Mouse (Mus musculus): ENCODE results near the gene Vnn1. TPM values are rescaled to one million over a fixed set of nuclear protein-coding genes. Genes with fewer than 3 reads are reported as not detected.

Gene Vnn1
- 0.92 and 1.1 TPM in 2 replicates for polyA plus RNA-seq (2015; fragmentation: Nextera tagmentation; extraction: Ambion mirVana)

GRCm38 (mm10) chr10:23894601-23895349 is at the start of gene Vnn1:
TSS of gene Vnn1 (plus strand) at chr10:23894688.
- ATAC-seq (ENCODE audit: low read depth), result no peak
- no peaks in the 10 kb centered on the region for H3K27me3 ChIP-seq
- H3K9ac ChIP-seq, result no peak within 1 kb of the TSS
- no peaks in the 10 kb centered on the region for H3K36me3 ChIP-seq
- H3K27ac ChIP-seq, result no peak within 1 kb of the TSS
- H3K9me3 ChIP-seq (replicated peaks), result no peaks in the 10 kb centered on the region
- peak within 1 kb of the TSS; percentile 49 for H3K4me2 ChIP-seq
- no peaks in the 10 kb centered on the region for H3K4me1 ChIP-seq (replicated peaks)
- no peak for DNase-seq
- peak within 1 kb of the TSS; percentile 13; the same call in 1 of the 2 replicates for H3K4me3 ChIP-seq (replicated peaks)
- 28% methylated on average over 21 of the region's 21 CpGs for WGBS (ENCODE audit: insufficient replicate concordance)

- Histone ChIP-seq H3K4me2 (no peak within 1 kb of the TSS), H3K4me1 (replicated peaks) (no peaks in the 10 kb centered on the region), H3K27me3 (no peaks in the 10 kb centered on the region), H3K4me3 (replicated peaks) (no peak within 1 kb of the TSS), H3K27ac (no peak within 1 kb of the TSS), H3K9me3 (replicated peaks) (no peaks in the 10 kb centered on the region), H3K36me3 (no peaks in the 10 kb centered on the region), H3K9ac (no peak within 1 kb of the TSS)
- no peak for DNase-seq
- 56% methylated on average over 4 of the region's 4 CpGs for WGBS (ENCODE audit: insufficient replicate concordance)
- no peak for ATAC-seq (ENCODE audit: low read depth)
Observed at GRCm38 (mm10) chr10:23851228-23851912, 43.1 kb upstream of the Vnn1 start, which contains the start of gene Vnn3. TSS of gene Vnn3 (plus strand) at chr10:23851462.

GRCm38 (mm10) chr10:23852096-23852495 is 42.4 kb upstream of the Vnn1 start:
- Histone ChIP-seq H3K4me3 (replicated peaks) (no peak overlapping the region), H3K4me2 (no peak overlapping the region), H3K27me3 (no peaks in the 10 kb centered on the region), H3K4me1 (replicated peaks) (no peaks in the 10 kb centered on the region), H3K9me3 (replicated peaks) (no peaks in the 10 kb centered on the region), H3K27ac (no peak overlapping the region), H3K9ac (no peak overlapping the region), H3K36me3 (no peaks in the 10 kb centered on the region)
- WGBS (ENCODE audit: insufficient replicate concordance), result 44% methylated on average over 2 of the region's 2 CpGs
- DNase-seq (no peak), ATAC-seq (ENCODE audit: low read depth) (no peak)

- H3K4me1 ChIP-seq (replicated peaks), result no peaks in the 10 kb centered on the region
- DNase-seq (no peak), ATAC-seq (ENCODE audit: low read depth) (no peak)
- peaks cover 10% of the 10 kb centered on the region; the same call in 1 of the 2 replicates for H3K9me3 ChIP-seq (replicated peaks)
- no peak overlapping the region for H3K27ac ChIP-seq
- no peak overlapping the region for H3K9ac ChIP-seq
- H3K4me3 ChIP-seq (replicated peaks), result no peak overlapping the region
- no peaks in the 10 kb centered on the region for H3K27me3 ChIP-seq
- 55% methylated on average over 9 of the region's 9 CpGs for WGBS (ENCODE audit: insufficient replicate concordance)
- H3K36me3 ChIP-seq, result no peaks in the 10 kb centered on the region
- no peak overlapping the region for H3K4me2 ChIP-seq
Observed at GRCm38 (mm10) chr10:23864362-23865312, 29.9 kb upstream of the Vnn1 start.

- no peak for DNase-seq
- no peaks in the 10 kb centered on the region for H3K9me3 ChIP-seq (replicated peaks)
- no peaks in the 10 kb centered on the region for H3K27me3 ChIP-seq
- H3K4me2 ChIP-seq, result no peak overlapping the region
- 69% methylated on average over 6 of the region's 6 CpGs for WGBS (ENCODE audit: insufficient replicate concordance)
- H3K4me3 ChIP-seq (replicated peaks), result no peak overlapping the region
- no peaks in the 10 kb centered on the region for H3K4me1 ChIP-seq (replicated peaks)
- H3K27ac ChIP-seq, result no peak overlapping the region
- no peak overlapping the region for H3K9ac ChIP-seq
- no peaks in the 10 kb centered on the region for H3K36me3 ChIP-seq
- no peak for ATAC-seq (ENCODE audit: low read depth)
Observed at GRCm38 (mm10) chr10:23880695-23881094, 13.8 kb upstream of the Vnn1 start.

- ATAC-seq (ENCODE audit: low read depth) (no peak), DNase-seq (no peak)
- H3K36me3 ChIP-seq, result no peaks in the 10 kb centered on the region
- no peak overlapping the region for H3K4me2 ChIP-seq
- H3K27ac ChIP-seq, result no peak overlapping the region
- H3K9me3 ChIP-seq (replicated peaks), result no peaks in the 10 kb centered on the region
- H3K9ac ChIP-seq, result no peak overlapping the region
- no peaks in the 10 kb centered on the region for H3K4me1 ChIP-seq (replicated peaks)
- no peaks in the 10 kb centered on the region for H3K27me3 ChIP-seq
- WGBS (ENCODE audit: insufficient replicate concordance), result 55% methylated on average over 1 of the region's 1 CpGs
- H3K4me3 ChIP-seq (replicated peaks), result no peak overlapping the region
Observed at GRCm38 (mm10) chr10:23884910-23885309, 9.6 kb upstream of the Vnn1 start.

- DNase-seq, result no peak
- H3K4me2 ChIP-seq, result no peak overlapping the region
- H3K4me3 ChIP-seq (replicated peaks), result no peak overlapping the region
- no peak for ATAC-seq (ENCODE audit: low read depth)
- no peak overlapping the region for H3K27ac ChIP-seq
- H3K4me1 ChIP-seq (replicated peaks), result no peaks in the 10 kb centered on the region
- H3K36me3 ChIP-seq, result no peaks in the 10 kb centered on the region
- no peaks in the 10 kb centered on the region for H3K9me3 ChIP-seq (replicated peaks)
- WGBS (ENCODE audit: insufficient replicate concordance), result 40% methylated on average over 3 of the region's 3 CpGs
- no peaks in the 10 kb centered on the region for H3K27me3 ChIP-seq
- H3K9ac ChIP-seq, result no peak overlapping the region
Observed at GRCm38 (mm10) chr10:23886060-23886459, 8.4 kb upstream of the Vnn1 start.

- H3K9me3 ChIP-seq (replicated peaks), result no peaks in the 10 kb centered on the region
- ATAC-seq (ENCODE audit: low read depth) (no peak), DNase-seq (no peak)
- no peak overlapping the region for H3K4me2 ChIP-seq
- no peak overlapping the region for H3K9ac ChIP-seq
- 57% methylated on average over 1 of the region's 1 CpGs for WGBS (ENCODE audit: insufficient replicate concordance)
- H3K36me3 ChIP-seq, result no peaks in the 10 kb centered on the region
- H3K27ac ChIP-seq, result no peak overlapping the region
- no peak overlapping the region for H3K4me3 ChIP-seq (replicated peaks)
- H3K27me3 ChIP-seq, result no peaks in the 10 kb centered on the region
- no peaks in the 10 kb centered on the region for H3K4me1 ChIP-seq (replicated peaks)
Observed at GRCm38 (mm10) chr10:23892987-23893386, 1.5 kb upstream of the Vnn1 start.

GRCm38 (mm10) chr10:23895376-23895775 is 888 bp downstream of the Vnn1 start:
- Histone ChIP-seq H3K27me3 (no peaks in the 10 kb centered on the region), H3K36me3 (no peaks in the 10 kb centered on the region), H3K9me3 (replicated peaks) (no peaks in the 10 kb centered on the region), H3K4me2 (no peak overlapping the region), H3K27ac (no peak overlapping the region), H3K9ac (no peak overlapping the region), H3K4me1 (replicated peaks) (no peaks in the 10 kb centered on the region), H3K4me3 (replicated peaks) (no peak overlapping the region)
- DNase-seq, result no peak
- no peak for ATAC-seq (ENCODE audit: low read depth)
- 57% methylated on average over 7 of the region's 7 CpGs for WGBS (ENCODE audit: insufficient replicate concordance)

- WGBS (ENCODE audit: insufficient replicate concordance), result 69% methylated on average over 3 of the region's 3 CpGs
- Histone ChIP-seq H3K27ac (no peak overlapping the region), H3K4me2 (no peak overlapping the region), H3K4me3 (replicated peaks) (no peak overlapping the region), H3K27me3 (no peaks in the 10 kb centered on the region), H3K9me3 (replicated peaks) (no peaks in the 10 kb centered on the region), H3K4me1 (replicated peaks) (no peaks in the 10 kb centered on the region), H3K36me3 (no peaks in the 10 kb centered on the region), H3K9ac (no peak overlapping the region)
- ATAC-seq (ENCODE audit: low read depth) (no peak), DNase-seq (no peak)
Observed at GRCm38 (mm10) chr10:23901119-23901518, 6.6 kb downstream of the Vnn1 start.

- H3K4me3 ChIP-seq (replicated peaks), result no peak overlapping the region
- ATAC-seq (ENCODE audit: low read depth) (no peak), DNase-seq (no peak)
- no peaks in the 10 kb centered on the region for H3K4me1 ChIP-seq (replicated peaks)
- H3K27me3 ChIP-seq, result no peaks in the 10 kb centered on the region
- H3K27ac ChIP-seq, result no peak overlapping the region
- H3K36me3 ChIP-seq, result no peaks in the 10 kb centered on the region
- H3K4me2 ChIP-seq, result no peak overlapping the region
- no peak overlapping the region for H3K9ac ChIP-seq
- 66% methylated on average over 1 of the region's 1 CpGs for WGBS (ENCODE audit: insufficient replicate concordance)
- no peaks in the 10 kb centered on the region for H3K9me3 ChIP-seq (replicated peaks)
Observed at GRCm38 (mm10) chr10:23905661-23906060, 11.2 kb downstream of the Vnn1 start.

Data from liver, embryonic 13.5 days (tissue).